Mouse (Mus musculus) layer of hippocampus, adult 11-12 months (tissue): ENCODE measurements around the gene Anks1b.

Experiments used
- DNase-seq: peaks from one replicate; pipeline ENCODE4 v3.0.0; 2022; ENCODE audit warnings: low spot score

Anks1b gene

GRCm38 (mm10) chr10:90732823-90733222 is 859.5 kb downstream of the Anks1b start:
- DNase-seq: no peak

- no peak for DNase-seq
Observed at GRCm38 (mm10) chr10:90733632-90734031, 860.3 kb downstream of the Anks1b start.

GRCm38 (mm10) chr10:90738475-90738874 is 865.2 kb downstream of the Anks1b start:
- no peak for DNase-seq

GRCm38 (mm10) chr10:90740956-90741355 is 867.6 kb downstream of the Anks1b start:
- DNase-seq: no peak

GRCm38 (mm10) chr10:90751889-90752288 is 878.6 kb downstream of the Anks1b start:
- DNase-seq: no peak

- DNase-seq: peak; percentile 60
Observed at GRCm38 (mm10) chr10:90753106-90753505, 879.8 kb downstream of the Anks1b start.

GRCm38 (mm10) chr10:90757773-90758172 is 884.5 kb downstream of the Anks1b start:
- DNase-seq: no peak

- no peak for DNase-seq
Observed at GRCm38 (mm10) chr10:90759929-90760328, 886.6 kb downstream of the Anks1b start.

- no peak for DNase-seq
Observed at GRCm38 (mm10) chr10:90766261-90766660, 893.0 kb downstream of the Anks1b start.

- DNase-seq: no peak
Observed at GRCm38 (mm10) chr10:90770403-90770955, 897.2 kb downstream of the Anks1b start.

- no peak for DNase-seq
Observed at GRCm38 (mm10) chr10:90771046-90771445, 897.7 kb downstream of the Anks1b start.

GRCm38 (mm10) chr10:90771471-90772226 is 898.3 kb downstream of the Anks1b start:
- DNase-seq: no peak

- DNase-seq: no peak
Observed at GRCm38 (mm10) chr10:90779561-90780400, 906.5 kb downstream of the Anks1b start.

- no peak for DNase-seq
Observed at GRCm38 (mm10) chr10:90784981-90785650, 911.8 kb downstream of the Anks1b start.

- no peak for DNase-seq
Observed at GRCm38 (mm10) chr10:90785680-90786079, 912.4 kb downstream of the Anks1b start.

- DNase-seq: peak; percentile 45
Observed at GRCm38 (mm10) chr10:90803112-90803511, 929.8 kb downstream of the Anks1b start.

- DNase-seq: no peak
Observed at GRCm38 (mm10) chr10:90804602-90805095, 931.3 kb downstream of the Anks1b start.

GRCm38 (mm10) chr10:90808616-90809310 is 935.5 kb downstream of the Anks1b start:
- no peak for DNase-seq

GRCm38 (mm10) chr10:90809911-90810590 is 936.7 kb downstream of the Anks1b start:
- DNase-seq: no peak

- no peak for DNase-seq
Observed at GRCm38 (mm10) chr10:90811446-90811845, 938.1 kb downstream of the Anks1b start.

GRCm38 (mm10) chr10:90813326-90813725 is 940.0 kb downstream of the Anks1b start:
- no peak for DNase-seq
